In the genomic region with DNA sequence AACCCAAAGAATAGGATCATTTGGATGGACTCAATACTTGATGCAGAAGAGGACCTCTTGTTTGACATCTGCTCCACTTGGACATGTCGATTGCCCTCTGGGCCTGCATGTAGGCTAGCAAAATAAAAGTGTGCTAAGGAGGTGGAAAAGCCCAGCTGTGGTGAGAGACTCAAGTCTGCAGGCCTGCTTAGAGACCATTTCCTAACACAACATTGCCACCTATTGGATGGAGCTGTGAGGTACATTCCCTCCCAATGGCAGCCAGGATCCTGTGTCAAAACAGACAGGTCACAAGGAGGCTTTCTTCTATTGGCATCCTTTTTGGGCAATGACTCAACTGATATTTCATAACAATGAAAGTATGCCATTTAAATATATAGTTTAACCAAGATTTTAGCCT, we compare ENCODE assay signal across 8 mouse cellular contexts. TPM values are rescaled to one million over a fixed set of nuclear protein-coding genes. Genes with fewer than 3 reads are reported as not detected.
DNase-seq lines count a peak whose midpoint lies in the region; ATAC-seq and TF ChIP-seq lines count a peak whose summit lies in the region.

No protein-coding gene starts in this region.

- ATAC-seq in frontal cortex, adult (ENCODE audit: low TSS enrichment), result peak; percentile 77
- ATAC-seq in hindbrain, embryonic 11.5 days (ENCODE audit: low FRiP score), result peak; percentile 55; the same call in 1 of the 2 replicates

- no peak overlapping the region for H3K9ac ChIP-seq in hindbrain, embryonic 11.5 days (ENCODE audit: low read depth, low read length)

- no peak overlapping the region for H3K4me3 ChIP-seq in hindbrain, embryonic 11.5 days (ENCODE audit: low read depth, low read length)
- H3K4me3 ChIP-seq in midbrain, embryonic 10.5 days, result no peak overlapping the region
- H3K4me3 ChIP-seq in spleen, adult 2 months (ENCODE audit: extremely low read depth, insufficient read depth, insufficient read length), result no peak overlapping the region

- no peaks in the 10 kb centered on the region for H3K36me3 ChIP-seq in hindbrain, embryonic 11.5 days (ENCODE audit: control insufficient read depth, insufficient read depth, low read length)
- H3K36me3 ChIP-seq in midbrain, embryonic 10.5 days, result peaks cover 4% of the 10 kb centered on the region
- peaks cover 13% of the 10 kb centered on the region for H3K36me3 ChIP-seq in spleen, adult 2 months (ENCODE audit: control insufficient read depth, insufficient read depth, low read length)

- DNase-seq in spleen, adult 18-20 months, result peak; percentile 40 to 64
- DNase-seq in spleen, adult 12 weeks (ENCODE audit: low spot score), result no peak
- DNase-seq in cerebellum, adult 9-11 months, result peak; percentile 49
- DNase-seq in hindbrain, embryonic 11.5 days (ENCODE audit: low spot score), result peak; percentile 74
- DNase-seq in left cerebral cortex, adult 9 months (ENCODE audit: low spot score in 2 of 2), result peak; percentile 27 to 86
- DNase-seq in midbrain, embryonic 10.5 days (ENCODE audit: low spot score), result peak; percentile 57
- peak; percentile 54 to 70 for DNase-seq in spleen, adult 2 months (ENCODE audit: low read depth in 1 of 2, low spot score in 2 of 2)

- H3K27ac ChIP-seq in hindbrain, embryonic 11.5 days (ENCODE audit: low read depth, low read length), result no peak overlapping the region
- H3K27ac ChIP-seq in midbrain, embryonic 10.5 days (replicated peaks), result no peak overlapping the region
- no peak overlapping the region for H3K27ac ChIP-seq in spleen, adult 2 months (ENCODE audit: insufficient read depth, low read length)

- WGBS in hindbrain, embryonic 11.5 days, result 16% methylated on average over 1 of the region's 1 CpGs
- WGBS in midbrain, embryonic 10.5 days, result 33% methylated on average over 1 of the region's 1 CpGs
- 0% methylated on average over 1 of the region's 1 CpGs for WGBS in spleen, adult 2 months

- H3K4me1 ChIP-seq in hindbrain, embryonic 11.5 days (replicated peaks; ENCODE audit: control insufficient read depth, insufficient read depth, low read length), result no peaks in the 10 kb centered on the region
- H3K4me1 ChIP-seq in midbrain, embryonic 10.5 days, result peaks cover 14% of the 10 kb centered on the region
- peaks cover 6% of the 10 kb centered on the region; the same call in 1 of the 2 replicates for H3K4me1 ChIP-seq in spleen, adult 2 months (ENCODE audit: control insufficient read depth, insufficient read depth, insufficient read length)

- TF ChIP-seq CTCF in spleen, adult 2 months (IDR thresholded peaks at IDR 0.05; ENCODE audit: extremely low read depth, insufficient read depth, insufficient read length, insufficient replicate concordance), result peak; percentile 80; the same call in 1 of the 2 replicates

- H3K27me3 ChIP-seq in hindbrain, embryonic 11.5 days (ENCODE audit: control insufficient read depth, insufficient read depth, low read length), result no peaks in the 10 kb centered on the region
- H3K27me3 ChIP-seq in midbrain, embryonic 10.5 days (ENCODE audit: low read depth, poor library complexity, severe bottlenecking), result peaks cover 11% of the 10 kb centered on the region
- no peaks in the 10 kb centered on the region for H3K27me3 ChIP-seq in spleen, adult 2 months (ENCODE audit: control insufficient read depth, insufficient read depth, low read length)

- no peak for TF ChIP-seq POLR2A in spleen, adult 2 months (IDR thresholded peaks at IDR 0.05; ENCODE audit: low read depth, low read length)

- H3K4me2 ChIP-seq in hindbrain, embryonic 11.5 days (replicated peaks; ENCODE audit: low read depth, low read length), result no peak overlapping the region

- H3K9me3 ChIP-seq in hindbrain, embryonic 11.5 days (ENCODE audit: control insufficient read depth, low read length), result no peaks in the 10 kb centered on the region
- no peaks in the 10 kb centered on the region for H3K9me3 ChIP-seq in midbrain, embryonic 10.5 days (replicated peaks)

RNA-seq across cellular contexts. Expression of gene Gm4952, which starts 7.9 kb away (rescaled TPM):
- not detected in 2 replicates for polyA plus RNA-seq in hindbrain, embryonic 11.5 days (2014; fragmentation: Nextera tagmentation; extraction: Ambion mirVana)
- polyA plus RNA-seq in midbrain, embryonic 10.5 days (2016; fragmentation: Nextera tagmentation; extraction: Ambion mirVana), result not detected in 2 replicates
- polyA plus RNA-seq in spleen, adult 2 months (2012; rRNA removed), result not detected in 2 replicates

RNA-seq across cellular contexts. Expression of gene Glyat, which starts 41.2 kb away (rescaled TPM):
- polyA plus RNA-seq in hindbrain, embryonic 11.5 days (2014; fragmentation: Nextera tagmentation; extraction: Ambion mirVana), result not detected in 2 replicates
- polyA plus RNA-seq in midbrain, embryonic 10.5 days (2016; fragmentation: Nextera tagmentation; extraction: Ambion mirVana), result not detected in 2 replicates
- polyA plus RNA-seq in spleen, adult 2 months (2012; rRNA removed), result not detected in 2 replicates

RNA-seq across cellular contexts. Expression of gene Fam111a, which starts 46.4 kb away (rescaled TPM):
- 22.1 and 26.3 TPM in 2 replicates for polyA plus RNA-seq in hindbrain, embryonic 11.5 days (2014; fragmentation: Nextera tagmentation; extraction: Ambion mirVana)
- 20.9 and 21.0 TPM in 2 replicates for polyA plus RNA-seq in midbrain, embryonic 10.5 days (2016; fragmentation: Nextera tagmentation; extraction: Ambion mirVana)
- polyA plus RNA-seq in spleen, adult 2 months (2012; rRNA removed), result 4.9 and 6.4 TPM in 2 replicates
